Mouse (Mus musculus) megakaryocyte progenitor cell, adult 5-6 weeks (primary cell): ENCODE data around the gene Nlrp6. TPM values are rescaled to one million over a fixed set of nuclear protein-coding genes. Genes with fewer than 3 reads are reported as not detected.
A peak's percentile ranks its signal among the peaks of the same experiment; 100 is the strongest.
"Not testable (repeated sequence)": the region's sequence is repeated elsewhere in the genome, so short reads cannot be mapped to it uniquely, and the experiment has no call there.

Source experiments
- ATAC-seq: replicated peaks from 2 replicates; pipeline ENCODE4 v1.8.0; 2016; ENCODE audit warnings: mild to moderate bottlenecking, moderate TSS enrichment, inconsistent platforms; ENCODE audit not compliant: poor library complexity
- total RNA-seq, 2 experiments: library from RNA; stranded (forward) in 1 of 2; stranded (reverse) in 1 of 2; fragments of 157-497, 149-512 nt in 1 of 2; fragments of 200-1000 nt in 1 of 2; gene quantifications; 2 replicates each; pipeline versions ENCODE4 v1.2.3 to v1.2.4; 2015 to 2017

The Nlrp6 gene
- total RNA-seq, 2 experiments from 2014 or later, result not detected

DNA sequence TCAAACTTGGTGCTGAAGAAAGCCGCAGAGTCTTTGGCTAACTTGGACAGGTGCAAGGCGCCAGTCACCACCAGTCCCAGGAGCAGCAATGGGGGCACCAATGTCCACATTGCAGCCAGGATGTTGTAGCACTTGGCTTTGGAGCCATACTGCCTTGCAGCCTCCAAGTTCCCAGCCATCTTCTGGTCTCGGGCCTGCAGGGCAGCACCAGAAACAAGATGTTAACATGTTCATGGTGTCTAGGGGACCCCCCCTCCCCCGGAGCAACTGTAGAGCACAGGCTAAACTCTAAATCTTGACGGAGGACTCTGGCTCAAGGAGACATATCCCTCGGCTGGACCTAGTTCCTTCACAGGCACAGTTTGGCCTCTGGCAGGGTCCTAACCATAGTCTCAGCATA is 28.6 kb downstream of the Nlrp6 start:
- no peak for ATAC-seq

DNA sequence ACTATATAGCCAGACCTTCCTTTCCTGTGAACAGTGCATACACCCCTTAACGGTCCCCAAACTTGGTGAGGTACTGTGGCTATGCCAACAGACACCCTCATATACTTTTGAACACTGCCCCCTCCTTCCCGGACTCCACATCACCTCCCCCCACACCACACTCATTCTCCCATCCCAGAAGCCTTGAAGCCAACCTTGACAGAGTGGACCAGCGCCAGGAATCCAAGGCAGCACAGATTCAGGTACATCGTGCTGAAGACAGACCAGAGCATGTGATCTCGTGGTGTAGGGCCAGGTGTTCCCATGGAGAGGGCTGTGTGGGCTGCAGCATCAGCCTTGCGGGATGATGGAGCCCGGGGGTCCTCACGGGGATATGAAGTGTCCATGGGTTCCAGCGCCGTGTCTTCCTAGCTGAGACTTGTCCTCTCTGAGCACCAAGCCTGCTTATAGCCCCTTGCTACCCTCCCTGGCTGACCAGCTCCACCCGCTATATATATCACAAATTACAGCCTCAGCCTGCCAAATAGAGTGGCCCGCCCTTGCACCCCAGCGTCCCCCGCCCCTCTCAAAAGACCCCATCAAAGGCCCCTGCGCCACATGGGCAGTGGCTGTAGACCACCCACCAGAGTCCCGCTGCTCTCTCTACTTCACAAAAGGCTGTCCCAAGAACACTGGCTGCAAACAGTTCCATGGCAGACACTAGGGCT is 29.3 kb downstream of the Nlrp6 start, which contains the start of gene Ifitm5:
Gene Ifitm5, minus strand, starts transcription at position 468 of the 707 bp plus-strand sequence.
- no peak for ATAC-seq

DNA sequence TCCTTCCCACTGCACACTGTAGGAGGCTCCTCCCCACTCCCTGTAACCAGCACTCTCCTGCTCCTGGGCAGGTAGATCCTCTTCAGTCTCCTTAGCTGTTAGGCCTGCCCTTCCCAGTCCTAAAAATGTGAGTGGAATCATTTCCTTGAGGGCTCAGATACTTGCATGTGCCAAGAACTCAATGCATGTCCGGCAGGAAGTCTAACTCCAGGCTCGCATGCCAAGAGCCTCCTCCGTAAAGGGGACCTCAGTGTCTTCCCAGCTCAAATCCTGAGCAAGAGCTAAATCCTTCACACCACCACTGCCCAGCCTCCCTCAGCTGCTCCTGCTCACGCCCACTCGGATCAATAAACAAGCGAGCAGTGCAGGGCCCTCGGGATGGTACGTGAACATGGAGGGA is 30.3 kb downstream of the Nlrp6 start:
- ATAC-seq, result no peak

DNA sequence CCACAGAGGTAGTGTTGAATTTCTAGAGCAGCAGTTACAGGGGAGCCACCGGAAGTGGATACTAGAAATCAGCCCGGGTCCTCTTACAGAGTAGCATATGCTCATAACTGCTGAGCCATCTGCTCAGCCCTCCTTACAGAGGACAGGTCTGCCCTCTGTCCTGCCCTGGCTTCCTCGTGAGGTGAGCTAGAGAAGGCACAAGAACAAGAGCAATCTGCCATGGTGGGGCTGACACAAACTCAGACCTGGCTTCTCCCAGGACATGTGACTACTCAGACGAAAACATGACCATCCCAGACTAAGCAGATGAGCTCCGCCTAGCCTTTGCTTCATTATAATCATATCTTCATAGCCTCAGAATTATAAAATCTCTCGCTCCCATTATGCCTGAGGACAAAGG is 31.1 kb downstream of the Nlrp6 start:
- ATAC-seq, result no peak

DNA sequence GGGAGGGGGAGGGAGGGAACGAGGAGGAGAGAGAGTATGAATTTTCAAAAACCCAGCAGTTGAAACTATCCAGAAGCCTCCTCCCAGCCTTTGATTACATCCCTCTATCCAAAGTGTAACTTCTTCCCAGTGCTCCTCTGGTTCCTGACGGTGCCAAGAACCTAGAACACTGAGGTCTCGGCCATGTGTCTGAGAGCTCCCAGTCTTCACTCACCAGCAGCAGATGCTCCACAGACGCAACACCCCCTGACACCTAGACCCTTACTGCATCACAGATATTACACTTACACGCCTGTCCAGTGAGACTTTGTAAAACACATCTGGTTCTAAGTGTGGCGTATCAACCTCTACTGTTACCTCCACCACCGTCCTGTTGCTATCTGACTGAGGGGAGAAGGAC is 31.7 kb downstream of the Nlrp6 start:
- ATAC-seq, result no peak

DNA sequence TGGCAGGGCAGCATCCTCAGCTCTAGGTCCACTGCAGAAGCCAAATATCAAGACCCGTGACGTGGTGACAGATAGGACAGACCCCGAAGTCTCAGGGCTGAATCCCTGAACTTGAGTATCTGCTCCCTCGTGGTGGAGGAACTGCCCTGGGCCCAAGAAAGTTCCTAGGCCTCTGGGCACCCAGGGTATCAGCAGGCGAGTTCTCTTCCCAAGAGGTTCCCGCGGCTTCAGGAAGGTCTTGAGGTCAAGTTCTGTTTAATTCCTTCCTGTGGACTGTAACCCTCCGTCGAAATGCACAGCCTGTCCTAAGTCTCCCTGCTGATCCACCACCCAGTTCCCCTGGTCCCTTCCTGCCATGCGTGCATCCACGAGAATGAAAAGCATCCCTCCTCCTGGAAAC is 32.4 kb downstream of the Nlrp6 start:
- ATAC-seq, result no peak

DNA sequence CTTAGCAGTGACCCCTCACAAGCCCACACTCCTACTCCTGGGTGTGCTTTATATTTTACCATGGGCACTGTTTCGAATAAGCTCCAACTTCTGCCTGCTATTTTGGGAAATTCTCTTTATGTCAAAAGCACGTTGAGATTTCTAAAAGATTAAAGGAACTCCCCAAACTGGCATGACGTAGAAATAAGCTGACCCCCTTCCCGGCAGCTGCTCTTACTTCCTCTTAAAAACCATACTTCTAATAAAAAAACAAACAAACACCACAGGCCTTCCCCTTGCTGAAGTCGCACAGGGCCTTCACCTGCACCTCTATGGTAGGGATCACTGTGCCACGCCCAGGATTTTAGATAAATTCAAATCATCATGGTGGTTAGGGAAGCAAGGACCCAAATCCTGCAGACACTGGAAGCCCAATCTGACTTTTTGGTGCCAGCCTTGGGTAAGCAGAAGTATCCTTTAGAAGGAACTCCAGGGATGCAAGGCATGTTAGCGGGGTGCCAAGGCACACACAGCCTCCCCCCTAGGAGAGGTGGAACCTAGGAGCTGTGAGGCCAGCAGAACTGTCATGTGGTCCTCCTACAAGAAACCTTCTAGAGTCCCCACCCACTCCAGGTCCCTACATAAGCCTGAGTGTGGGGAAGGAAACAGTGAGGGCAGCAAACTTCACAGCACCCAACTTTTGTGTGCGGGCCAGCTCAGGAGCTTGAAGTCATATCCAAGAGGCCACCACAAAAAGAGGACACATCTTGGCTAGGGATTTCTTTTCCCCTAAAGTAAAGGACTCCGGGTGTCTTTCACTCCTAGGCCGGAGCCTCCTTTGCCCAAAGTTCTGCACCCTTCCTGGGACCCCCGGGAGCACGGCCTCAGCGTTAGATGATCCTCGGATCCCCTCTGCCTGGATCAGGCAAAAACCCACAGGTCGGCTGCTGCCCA is 33.4 kb downstream of the Nlrp6 start:
- ATAC-seq, result peak; percentile 23

DNA sequence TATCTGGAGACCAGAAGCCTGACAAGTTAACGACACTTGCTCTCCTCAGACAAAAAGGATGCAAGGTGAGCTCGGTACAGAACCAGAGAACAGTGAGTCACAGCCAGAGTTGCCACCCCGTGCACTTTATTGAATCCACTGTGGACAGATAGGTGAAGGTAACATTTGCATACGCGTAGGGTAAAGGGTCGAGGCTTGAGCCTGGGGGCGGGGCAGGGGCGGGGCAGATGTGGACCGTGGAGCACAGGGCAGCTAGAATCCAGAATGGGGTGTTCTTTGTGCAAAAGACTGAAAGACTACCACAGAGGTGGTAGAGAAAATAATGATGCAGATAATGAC is 34.0 kb downstream of the Nlrp6 start:
- ATAC-seq, result no peak

DNA sequence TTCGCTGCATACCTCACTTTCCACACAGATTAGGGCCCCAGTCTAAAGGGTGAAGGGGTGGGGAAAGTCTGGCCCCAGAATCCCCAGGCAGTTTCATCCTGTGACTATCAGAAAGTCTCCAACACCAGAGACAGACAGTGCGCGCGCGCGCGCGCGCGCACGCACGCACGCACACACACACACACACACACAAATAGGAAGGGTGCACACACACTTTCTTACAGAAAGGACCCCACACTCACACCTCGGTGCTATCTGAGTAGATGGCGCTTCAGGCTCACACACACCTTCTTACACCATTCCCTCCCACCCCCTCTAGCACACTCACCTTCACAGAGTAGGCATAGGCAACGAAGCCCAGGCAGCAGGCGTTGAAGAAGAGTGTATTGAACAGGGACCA is 34.6 kb downstream of the Nlrp6 start:
- ATAC-seq, result peak; percentile 23

DNA sequence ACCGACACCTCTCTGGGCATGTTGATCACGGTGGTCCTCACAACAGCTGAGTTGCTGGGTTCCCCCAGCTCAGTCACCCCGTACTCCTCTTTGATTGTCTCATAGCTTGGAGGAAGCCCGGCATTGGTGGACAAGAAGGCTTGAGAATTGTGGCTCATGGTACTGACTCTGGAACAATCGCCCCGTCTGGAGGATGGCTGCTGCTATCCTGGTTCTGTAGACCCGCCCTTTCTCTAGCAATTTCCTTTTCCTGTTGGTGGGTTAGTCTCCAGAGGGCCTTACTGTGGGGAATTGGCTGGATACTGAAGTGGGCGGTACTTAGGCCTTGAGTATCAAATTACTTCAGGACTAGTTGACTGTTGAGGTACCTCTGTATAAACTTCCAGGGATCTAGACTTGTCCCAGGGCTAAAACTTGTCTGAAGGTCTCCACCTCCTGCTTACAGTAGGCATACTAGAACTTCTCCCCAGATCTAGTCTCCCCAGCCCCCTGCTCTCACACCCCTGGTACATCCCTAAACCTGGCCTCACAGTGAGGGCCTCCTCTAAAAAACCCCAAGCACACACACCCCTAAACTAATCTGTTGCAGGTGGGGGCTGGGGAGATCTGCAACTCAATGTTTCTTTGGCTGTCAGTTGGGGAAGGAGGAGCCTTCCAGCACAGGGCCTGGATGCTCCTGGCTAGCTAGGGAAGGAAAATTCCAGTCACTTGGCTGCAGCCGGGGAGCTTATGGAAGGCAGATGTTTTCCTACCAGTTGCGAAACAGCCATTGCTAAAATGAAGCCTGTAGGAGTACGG is 35.3 kb downstream of the Nlrp6 start, which contains the start of the genes Gm45717 and Ifitm2:
Gene Gm45717, minus strand, starts transcription at position 180 of the 798 bp plus-strand sequence.
Gene Ifitm2, minus strand, starts transcription at position 230 of the 798 bp plus-strand sequence.
- ATAC-seq, result peak; percentile 73

DNA sequence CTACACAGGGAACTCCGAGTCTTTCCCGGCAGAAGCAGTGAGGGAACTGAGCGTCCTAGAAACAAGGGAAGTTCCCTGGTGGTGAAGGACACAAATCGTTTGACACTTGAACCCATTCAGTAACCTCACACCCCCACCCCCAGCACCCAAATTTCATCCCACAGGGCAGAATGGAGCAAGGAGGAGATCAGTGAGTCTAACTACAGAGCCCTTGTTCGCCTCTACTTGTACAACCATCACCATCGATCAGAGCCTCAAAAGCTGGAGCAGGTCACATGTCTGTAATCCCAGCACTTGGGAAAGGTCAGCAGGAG is 35.8 kb downstream of the Nlrp6 start:
- no peak for ATAC-seq

DNA sequence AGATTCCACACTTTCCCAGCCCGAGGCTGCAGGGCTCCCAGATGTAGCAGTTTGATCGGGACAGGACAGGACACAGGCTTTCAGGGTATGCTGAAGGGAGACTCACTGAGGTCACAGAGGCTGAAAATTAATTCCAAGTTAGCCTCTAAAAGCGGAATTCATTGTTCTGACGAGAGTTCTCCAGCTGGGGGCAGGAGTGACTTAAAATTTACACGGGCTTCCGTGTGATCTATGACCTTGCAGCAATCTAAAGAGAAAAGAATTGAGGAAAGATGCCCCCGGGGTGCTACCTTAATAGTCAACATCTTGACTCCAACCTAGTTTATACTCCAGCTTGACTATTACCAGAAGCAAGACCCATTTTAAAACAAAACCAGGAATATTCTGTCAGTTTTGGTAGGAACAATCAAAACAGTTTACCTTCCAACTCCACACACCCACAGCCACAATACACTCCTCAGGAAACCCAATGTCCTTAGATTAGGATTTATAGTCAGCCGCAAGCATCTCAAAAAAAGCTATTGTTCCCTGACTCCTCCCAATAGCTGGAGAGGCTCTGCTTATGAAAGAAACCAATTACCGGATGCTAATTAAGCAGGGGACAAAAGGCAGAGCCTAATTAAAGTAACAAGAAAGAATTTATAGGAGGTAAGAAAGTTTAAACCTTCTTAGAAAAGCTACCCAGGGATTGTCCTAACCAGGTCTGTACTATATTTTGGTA is 38.6 kb downstream of the Nlrp6 start:
- peak; percentile 47 for ATAC-seq

DNA sequence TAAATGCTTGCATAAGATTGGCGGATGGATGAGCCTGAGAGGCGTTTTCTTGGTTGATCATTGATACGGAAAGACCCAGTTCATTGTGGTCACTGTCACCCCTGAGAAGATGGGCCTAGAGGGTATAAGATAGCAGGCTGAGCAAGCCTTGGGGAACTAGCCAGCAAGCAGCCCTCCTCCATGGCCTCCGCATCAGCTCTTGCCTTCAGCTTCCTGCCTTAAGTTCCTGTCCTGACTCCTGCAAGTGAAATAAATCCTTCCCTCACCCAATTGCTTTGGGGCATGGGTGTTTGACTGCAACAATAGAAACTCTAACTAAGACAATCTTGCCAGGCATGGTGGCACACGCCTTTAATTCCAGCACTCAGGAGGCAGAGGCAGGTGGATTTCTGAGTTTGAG is 39.3 kb downstream of the Nlrp6 start:
- no peak for ATAC-seq

DNA sequence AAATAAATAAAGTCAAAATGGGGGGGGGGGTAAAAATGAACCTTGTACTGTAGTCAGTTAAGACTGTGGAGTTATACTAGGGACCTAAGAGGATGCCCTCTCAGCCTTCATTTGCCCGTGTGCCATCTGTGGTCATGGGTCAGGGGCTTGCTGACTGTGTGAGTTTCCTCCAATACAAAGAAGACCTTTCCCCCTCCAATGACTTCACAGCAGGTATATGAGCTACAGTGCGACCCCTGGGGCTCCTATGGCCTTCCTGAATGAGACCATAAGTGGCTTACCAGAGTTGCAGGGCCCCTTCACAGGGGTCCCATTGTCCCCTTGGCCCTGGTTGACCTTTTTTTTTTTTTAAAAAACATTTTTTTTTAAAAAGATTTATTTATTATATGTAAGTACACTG is 40.7 kb downstream of the Nlrp6 start:
- ATAC-seq, result no peak

DNA sequence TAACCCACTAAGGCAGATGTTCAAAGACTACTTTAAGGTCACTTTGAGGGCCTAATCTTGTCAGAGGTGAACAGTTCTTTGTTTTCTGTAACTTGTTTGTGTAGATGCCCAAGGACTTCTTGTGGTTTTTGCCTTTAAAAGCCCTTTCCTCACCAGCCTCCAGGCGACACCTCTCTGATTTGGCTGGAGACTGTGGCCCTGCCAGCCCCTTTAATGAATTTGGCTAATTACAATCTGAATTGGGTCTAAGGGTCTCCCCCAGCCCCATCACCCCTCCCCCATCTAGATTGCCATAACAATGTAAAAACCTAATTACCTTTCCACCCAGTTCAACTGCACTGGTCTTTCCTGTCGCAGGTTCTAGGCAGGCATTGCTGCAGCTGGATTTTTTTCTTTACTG is 42.0 kb downstream of the Nlrp6 start:
- no peak for ATAC-seq

DNA sequence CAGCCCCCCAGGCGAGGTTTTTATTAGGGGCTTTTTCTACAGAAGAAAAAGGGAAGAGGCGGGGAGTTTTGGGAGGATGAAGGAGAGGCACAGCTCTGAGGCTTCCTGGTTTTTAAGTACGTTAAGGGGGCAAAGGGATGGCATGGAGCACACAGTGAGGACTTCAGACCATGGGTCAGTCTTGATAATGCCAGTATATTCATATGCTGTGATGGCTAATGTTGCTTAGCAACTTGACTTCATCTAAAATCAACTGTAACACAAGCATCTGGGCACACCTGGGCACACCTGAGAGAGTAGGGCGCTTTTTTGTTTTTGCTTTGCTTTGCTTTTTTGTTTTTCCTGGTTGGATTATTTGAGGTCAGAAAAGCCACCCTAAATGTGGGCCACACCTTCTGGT is 46.2 kb downstream of the Nlrp6 start, which contains the start of gene Ifitm1:
Gene Ifitm1, plus strand, starts transcription at position 301 of the 400 bp plus-strand sequence.
- no peak for ATAC-seq

DNA sequence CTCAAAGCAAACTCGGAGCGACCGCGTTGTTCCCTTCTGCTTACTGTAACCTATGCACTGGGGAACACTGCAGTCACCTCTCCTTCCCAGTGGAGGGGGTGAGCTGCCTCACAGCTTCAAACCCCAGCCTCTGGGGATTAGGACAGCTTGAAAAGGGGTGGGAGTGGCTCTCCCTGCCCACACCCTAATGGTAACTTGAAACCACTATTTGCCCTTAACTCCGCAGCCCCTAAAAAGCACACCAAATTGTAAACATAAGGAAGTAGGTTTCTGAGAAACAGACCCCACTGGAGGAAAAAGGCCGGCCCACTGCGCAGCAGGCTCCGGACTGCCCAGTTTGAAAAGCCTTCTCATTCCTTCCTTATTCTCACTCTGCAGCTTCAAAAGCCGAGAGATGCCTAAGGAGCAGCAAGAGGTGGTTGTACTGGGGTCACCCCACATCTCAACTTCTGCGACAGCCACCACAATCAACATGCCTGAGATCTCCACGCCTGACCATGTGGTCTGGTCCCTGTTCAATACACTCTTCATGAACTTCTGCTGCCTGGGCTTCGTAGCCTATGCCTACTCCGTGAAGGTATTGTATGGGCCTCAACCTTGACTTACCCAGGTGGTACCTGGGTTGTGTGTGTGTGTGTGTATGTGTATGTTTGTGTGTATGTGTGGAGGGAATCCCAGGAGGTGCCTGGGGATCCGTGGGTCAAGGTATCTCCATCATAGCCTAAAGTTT is 47.3 kb downstream of the Nlrp6 start:
- ATAC-seq, result peak; percentile 81

DNA sequence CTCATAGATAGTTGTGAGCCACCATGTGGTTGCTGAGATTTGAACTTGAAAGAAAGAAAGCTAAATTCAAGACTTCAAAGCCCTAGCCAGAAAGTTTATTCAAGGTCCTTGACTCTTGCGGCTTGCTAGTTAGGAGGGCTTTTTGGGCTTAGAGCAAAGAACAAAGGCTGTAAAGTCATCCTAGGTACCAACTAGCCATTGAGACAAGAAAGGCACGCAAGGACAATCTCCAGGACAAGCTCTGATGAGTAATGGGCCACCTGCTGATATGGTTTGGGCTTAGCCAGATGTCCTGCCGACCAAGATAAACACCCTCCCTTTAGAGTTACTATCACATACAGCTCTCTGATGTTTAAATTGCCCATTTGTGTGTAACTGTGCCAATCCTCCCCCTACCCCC is 48.0 kb downstream of the Nlrp6 start:
- ATAC-seq, result not testable (repeated sequence)

DNA sequence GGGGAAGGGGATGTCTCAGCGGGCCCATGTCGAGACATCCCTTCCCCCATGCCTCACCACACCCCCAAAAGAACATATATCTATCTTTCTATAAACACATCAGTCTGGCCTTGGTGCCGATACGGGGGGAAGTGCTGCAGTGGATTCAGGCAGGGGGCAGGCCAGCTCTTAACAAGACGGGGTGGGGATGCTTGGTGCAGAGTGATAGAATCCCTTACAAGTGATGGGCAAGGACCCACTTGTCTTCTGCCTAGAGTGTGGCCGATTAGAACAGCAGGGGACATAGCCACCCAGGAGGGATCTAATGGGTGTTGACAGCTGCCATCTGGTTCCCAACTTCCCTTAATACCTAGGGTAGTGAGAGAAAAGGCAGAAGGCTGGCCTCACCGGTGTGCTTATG is 50.2 kb downstream of the Nlrp6 start:
- no peak; the same call in 1 of the 2 replicates for ATAC-seq
